10 mouse cellular contexts compared by ENCODE assay signal in genomic region chr2:33489565-33489964, GRCm38 (mm10). TPM values are rescaled to one million over a fixed set of nuclear protein-coding genes. Genes with fewer than 3 reads are reported as not detected.
DNase-seq lines count a peak whose midpoint lies in the region; ATAC-seq and TF ChIP-seq lines count a peak whose summit lies in the region.
"Had no signal": no experiment of that assay in that cellular context is flagged by ENCODE, and none has a peak within 500 bp of the region (broad histone marks: within the 10 kb centered on the region; RNA-seq: fewer than 3 reads in every experiment).

No protein-coding gene starts in this region.

- no peak overlapping the region for H3K4me2 ChIP-seq in liver, embryonic 14.5 days (ENCODE audit: low read depth)
- H3K4me2 ChIP-seq in neural tube, embryonic 15.5 days = no peak overlapping the region
- H3K4me2 ChIP-seq: embryonic facial prominence, embryonic 15.5 days had no signal

- TF ChIP-seq EP300 in liver, embryonic 14.5 days (IDR thresholded peaks at IDR 0.05; ENCODE audit: low read depth) = no peak

- H3K4me3 ChIP-seq in liver, embryonic 14.5 days (ENCODE audit: insufficient read depth in 1 of 2, low read depth in 2 of 2, low read length in 2 of 2) = no peak overlapping the region
- H3K4me3 ChIP-seq in neural tube, embryonic 15.5 days (replicated peaks) = no peak overlapping the region
- H3K4me3 ChIP-seq: embryonic facial prominence, embryonic 15.5 days had no signal

- peak; percentile 50 for TF ChIP-seq CTCF in liver, embryonic 14.5 days (IDR thresholded peaks at IDR 0.05; ENCODE audit: low read depth)

- H3K36me3 ChIP-seq in liver, embryonic 14.5 days (replicated peaks; ENCODE audit: control insufficient read depth, insufficient read depth, low read depth) = no peaks in the 10 kb centered on the region
- H3K36me3 ChIP-seq in neural tube, embryonic 15.5 days = no peaks in the 10 kb centered on the region
- H3K36me3 ChIP-seq: embryonic facial prominence, embryonic 15.5 days had no signal

- 48% methylated on average over 10 of the region's 10 CpGs for WGBS in liver, embryonic 14.5 days (ENCODE audit: insufficient replicate concordance)
- 49% methylated on average over 10 of the region's 10 CpGs for WGBS in neural tube, embryonic 15.5 days

- H3K27me3 ChIP-seq in liver, embryonic 14.5 days (ENCODE audit: control insufficient read depth, insufficient read depth, low read length) = no peaks in the 10 kb centered on the region
- peaks cover 5% of the 10 kb centered on the region; the same call in 1 of the 2 replicates for H3K27me3 ChIP-seq in neural tube, embryonic 15.5 days (replicated peaks)

- no peak overlapping the region for H3K27ac ChIP-seq in liver, embryonic 14.5 days
- H3K27ac ChIP-seq in neural tube, embryonic 15.5 days (replicated peaks) = no peak overlapping the region
- H3K27ac ChIP-seq: embryonic facial prominence, embryonic 15.5 days had no signal

- H3K9me3 ChIP-seq in liver, embryonic 14.5 days (ENCODE audit: control insufficient read depth, low read length) = no peaks in the 10 kb centered on the region
- no peaks in the 10 kb centered on the region for H3K9me3 ChIP-seq in neural tube, embryonic 15.5 days (replicated peaks)
- H3K9me3 ChIP-seq: embryonic facial prominence, embryonic 15.5 days had no signal

- no peak for ATAC-seq in liver, embryonic 14.5 days (ENCODE audit: insufficient read depth)
- no peak for ATAC-seq in neural tube, embryonic 15.5 days (ENCODE audit: low FRiP score)
- ATAC-seq: midbrain, embryonic 16.5 days had no signal

- H3K4me1 ChIP-seq in liver, embryonic 14.5 days (replicated peaks; ENCODE audit: control insufficient read depth in 2 of 2, insufficient read depth in 2 of 2, low read length in 1 of 2) = no peaks in the 10 kb centered on the region
- H3K4me1 ChIP-seq in neural tube, embryonic 15.5 days = peaks cover 16% of the 10 kb centered on the region

- no peak overlapping the region for H3K9ac ChIP-seq in liver, embryonic 14.5 days (replicated peaks)
- no peak overlapping the region for H3K9ac ChIP-seq in neural tube, embryonic 15.5 days (replicated peaks)
- H3K9ac ChIP-seq: embryonic facial prominence, embryonic 15.5 days had no signal

- DNase-seq in frontal cortex, postnatal 36 days (ENCODE audit: low spot score in 2 of 2) = peak; percentile 36 to 41
- no peak for DNase-seq in frontal cortex, postnatal 25 days (ENCODE audit: low spot score in 2 of 2)
- no peak for DNase-seq in liver, embryonic 14.5 days (ENCODE audit: low read depth in 3 of 3, low spot score in 3 of 3)
- DNase-seq in liver = no peak
- DNase-seq in R1 (ENCODE audit: low read depth, low spot score) = peak; percentile 64
- DNase-seq in mesoderm, embryonic 11.5 days (ENCODE audit: low read depth, low spot score) = peak; percentile 42
- DNase-seq in kidney, postnatal 36 days = no peak

RNA-seq across cellular contexts. Expression of gene Zbtb43, which starts 21.2 kb away (rescaled TPM):
- polyA plus RNA-seq in liver, embryonic 14.5 days (2012; rRNA removed) = 3.8 and 4.0 TPM in 2 replicates
- 5.3 and 6.1 TPM in 2 replicates for polyA plus RNA-seq in liver, embryonic 14.5 days (2014; fragmentation: Nextera tagmentation; extraction: Ambion mirVana)
- polyA plus RNA-seq in neural tube, embryonic 15.5 days (2015; fragmentation: Nextera tagmentation; extraction: Ambion mirVana) = 20.4 and 21.9 TPM in 2 replicates

RNA-seq across cellular contexts. Expression of gene Zbtb34, which starts 58.4 kb away (rescaled TPM):
- polyA plus RNA-seq in liver, embryonic 14.5 days (2012; rRNA removed) = 3.7 and 3.9 TPM in 2 replicates
- 1.3 and 1.8 TPM in 2 replicates for polyA plus RNA-seq in liver, embryonic 14.5 days (2014; fragmentation: Nextera tagmentation; extraction: Ambion mirVana)
- polyA plus RNA-seq in neural tube, embryonic 15.5 days (2015; fragmentation: Nextera tagmentation; extraction: Ambion mirVana) = 6.8 and 7.0 TPM in 2 replicates

Comparison
In these comparisons a context has a peak if more than half of its experiments do, and no peak if none do; other contexts are left out.
1. DNase-seq: peak in frontal cortex, postnatal 36 days (2 of 2), R1 (single experiment) and mesoderm, embryonic 11.5 days (single experiment); none in frontal cortex, postnatal 25 days (0 of 2), liver, embryonic 14.5 days (0 of 3), liver (single experiment) and kidney, postnatal 36 days (0 of 2).